Mouse (Mus musculus): ENCODE data around the gene Rab8a. TPM values are rescaled to one million over a fixed set of nuclear protein-coding genes. Genes with fewer than 3 reads are reported as not detected.
A peak's percentile ranks its signal among the peaks of the same experiment; 100 is the strongest.
"Not testable (repeated sequence)": the region's sequence is repeated elsewhere in the genome, so short reads cannot be mapped to it uniquely, and the experiment has no call there.

Rab8a gene
- polyA plus RNA-seq (2012; ENCODE audit: insufficient read depth, insufficient read length, low replicate concordance, missing spikeins) = not detected in 2 replicates

GRCm38 (mm10) chr8:72160707-72161697, at the start of gene Rab8a:
Gene Rab8a, plus strand, starts transcription at chr8:72161200.
- under 1% methylated on average over 82 of the region's 82 CpGs for WGBS
- TF ChIP-seq CTCF (IDR thresholded peaks at IDR 0.05; ENCODE audit: insufficient read depth, low read depth, low read length) (0 out of 2 replicates have a peak, but pooled peaks have one; percentile 5), POLR2A (IDR thresholded peaks at IDR 0.05; ENCODE audit: insufficient read depth, low read depth, low read length) (peak; percentile 85)
- H3K27ac ChIP-seq (ENCODE audit: insufficient read depth, low read depth, low read length) = 0 out of 2 replicates have a peak within 1 kb of the TSS, but pooled peaks have one; percentile 38

GRCm38 (mm10) chr8:72112486-72112885, 48.5 kb upstream of the Rab8a start:
- no peaks in the 10 kb centered on the region for H3K4me1 ChIP-seq (ENCODE audit: control insufficient read depth, insufficient read depth, low read length)
- H3K4me3 ChIP-seq (ENCODE audit: insufficient read depth, low read depth, low read length) = no peak overlapping the region
- no peak overlapping the region for H3K27ac ChIP-seq (ENCODE audit: insufficient read depth, low read depth, low read length)
- TF ChIP-seq CTCF (IDR thresholded peaks at IDR 0.05; ENCODE audit: insufficient read depth, low read depth, low read length) (no peak), POLR2A (IDR thresholded peaks at IDR 0.05; ENCODE audit: insufficient read depth, low read depth, low read length) (no peak)
- WGBS = 70% methylated on average over 3 of the region's 3 CpGs

More at GRCm38 (mm10) chr8:72160707-72161697, at the start of gene Rab8a:
- H3K4me3 ChIP-seq (ENCODE audit: insufficient read depth, low read depth, low read length) = peak within 1 kb of the TSS; percentile 93
- H3K4me1 ChIP-seq (ENCODE audit: control insufficient read depth, insufficient read depth, low read length) = peaks cover 8% of the 10 kb centered on the region

- Histone ChIP-seq H3K4me1 (ENCODE audit: control insufficient read depth, insufficient read depth, low read length) (no peaks in the 10 kb centered on the region), H3K4me3 (ENCODE audit: insufficient read depth, low read depth, low read length) (no peak overlapping the region), H3K27ac (ENCODE audit: insufficient read depth, low read depth, low read length) (no peak overlapping the region)
- TF ChIP-seq POLR2A (IDR thresholded peaks at IDR 0.05; ENCODE audit: insufficient read depth, low read depth, low read length) = no peak
- no peak for TF ChIP-seq CTCF (IDR thresholded peaks at IDR 0.05; ENCODE audit: insufficient read depth, low read depth, low read length)
- 91% methylated on average over 2 of the region's 2 CpGs for WGBS
Measured at GRCm38 (mm10) chr8:72115202-72115601, 45.8 kb upstream of the Rab8a start.

- TF ChIP-seq POLR2A (IDR thresholded peaks at IDR 0.05; ENCODE audit: insufficient read depth, low read depth, low read length) (no peak), CTCF (IDR thresholded peaks at IDR 0.05; ENCODE audit: insufficient read depth, low read depth, low read length) (no peak)
- Histone ChIP-seq H3K4me1 (ENCODE audit: control insufficient read depth, insufficient read depth, low read length) (no peaks in the 10 kb centered on the region), H3K27ac (ENCODE audit: insufficient read depth, low read depth, low read length) (no peak overlapping the region), H3K4me3 (ENCODE audit: insufficient read depth, low read depth, low read length) (no peak overlapping the region)
- 49% methylated on average over 4 of the region's 4 CpGs for WGBS
Measured at GRCm38 (mm10) chr8:72118616-72119015, 42.4 kb upstream of the Rab8a start.

GRCm38 (mm10) chr8:72121486-72121885, 39.5 kb upstream of the Rab8a start:
- 65% methylated on average over 3 of the region's 3 CpGs for WGBS
- H3K4me1 ChIP-seq (ENCODE audit: control insufficient read depth, insufficient read depth, low read length); H3K27ac ChIP-seq (ENCODE audit: insufficient read depth, low read depth, low read length); H3K4me3 ChIP-seq (ENCODE audit: insufficient read depth, low read depth, low read length): not testable (repeated sequence)

GRCm38 (mm10) chr8:72121997-72122396, 39.0 kb upstream of the Rab8a start:
- Histone ChIP-seq H3K4me1 (ENCODE audit: control insufficient read depth, insufficient read depth, low read length) (no peaks in the 10 kb centered on the region), H3K4me3 (ENCODE audit: insufficient read depth, low read depth, low read length) (no peak overlapping the region), H3K27ac (ENCODE audit: insufficient read depth, low read depth, low read length) (no peak overlapping the region)
- WGBS = 77% methylated on average over 1 of the region's 1 CpGs
- TF ChIP-seq POLR2A (IDR thresholded peaks at IDR 0.05; ENCODE audit: insufficient read depth, low read depth, low read length) = no peak

GRCm38 (mm10) chr8:72127834-72128233, 33.2 kb upstream of the Rab8a start:
- Histone ChIP-seq H3K27ac (ENCODE audit: insufficient read depth, low read depth, low read length) (no peak overlapping the region), H3K4me3 (ENCODE audit: insufficient read depth, low read depth, low read length) (no peak overlapping the region), H3K4me1 (ENCODE audit: control insufficient read depth, insufficient read depth, low read length) (no peaks in the 10 kb centered on the region)
- no peak for TF ChIP-seq CTCF (IDR thresholded peaks at IDR 0.05; ENCODE audit: insufficient read depth, low read depth, low read length)
- TF ChIP-seq POLR2A (IDR thresholded peaks at IDR 0.05; ENCODE audit: insufficient read depth, low read depth, low read length) = no peak
- 80% methylated on average over 1 of the region's 1 CpGs for WGBS

- H3K4me3 ChIP-seq (ENCODE audit: insufficient read depth, low read depth, low read length) = no peak overlapping the region
- TF ChIP-seq POLR2A (IDR thresholded peaks at IDR 0.05; ENCODE audit: insufficient read depth, low read depth, low read length) = no peak
- no peak for TF ChIP-seq CTCF (IDR thresholded peaks at IDR 0.05; ENCODE audit: insufficient read depth, low read depth, low read length)
- peaks cover 10% of the 10 kb centered on the region for H3K4me1 ChIP-seq (ENCODE audit: control insufficient read depth, insufficient read depth, low read length)
- WGBS = 93% methylated on average over 2 of the region's 2 CpGs
- H3K27ac ChIP-seq (ENCODE audit: insufficient read depth, low read depth, low read length) = no peak overlapping the region
Measured at GRCm38 (mm10) chr8:72131251-72131650, 29.7 kb upstream of the Rab8a start.

GRCm38 (mm10) chr8:72131901-72132300, 29.1 kb upstream of the Rab8a start:
- no peak for TF ChIP-seq POLR2A (IDR thresholded peaks at IDR 0.05; ENCODE audit: insufficient read depth, low read depth, low read length)
- TF ChIP-seq CTCF (IDR thresholded peaks at IDR 0.05; ENCODE audit: insufficient read depth, low read depth, low read length) = no peak
- H3K4me1 ChIP-seq (ENCODE audit: control insufficient read depth, insufficient read depth, low read length) = peaks cover 12% of the 10 kb centered on the region
- no peak overlapping the region for H3K27ac ChIP-seq (ENCODE audit: insufficient read depth, low read depth, low read length)
- no peak overlapping the region for H3K4me3 ChIP-seq (ENCODE audit: insufficient read depth, low read depth, low read length)
- 83% methylated on average over 2 of the region's 2 CpGs for WGBS

All from olfactory bulb, adult 2 months (tissue).